In genomic region chr7:135403416-135403815, GRCm38 (mm10) we compare ENCODE assay signal across 10 mouse cellular contexts. TPM values are rescaled to one million over a fixed set of nuclear protein-coding genes. Genes with fewer than 3 reads are reported as not detected.
DNase-seq lines count a peak whose midpoint lies in the region; ATAC-seq and TF ChIP-seq lines count a peak whose summit lies in the region.
"Had no signal": no experiment of that assay in that cellular context is flagged by ENCODE, and none has a peak within 500 bp of the region (broad histone marks: within the 10 kb centered on the region; RNA-seq: fewer than 3 reads in every experiment).

No protein-coding gene starts in this region.

- no peak for TF ChIP-seq POLR2A in embryonic fibroblast, embryonic 13.5 days (IDR thresholded peaks at IDR 0.05; ENCODE audit: low read depth, low read length)

- peak; percentile 55 for DNase-seq in kidney, adult 18-20 months
- peak; percentile 74 to 78 for DNase-seq in adrenal gland, postnatal 36 days
- DNase-seq in hindbrain, postnatal 0 days (ENCODE audit: low spot score) = peak; percentile 94
- peak; percentile 77 to 78 for DNase-seq in left cerebral cortex, adult 2 months (ENCODE audit: extremely low spot score in 1 of 2, low spot score in 2 of 2)
- DNase-seq in midbrain, postnatal 0 days (ENCODE audit: low spot score) = peak; percentile 91
- peak; percentile 82 for DNase-seq in testis, postnatal 10 days (ENCODE audit: low spot score)

- no peak for ATAC-seq in kidney, embryonic 16.5 days (ENCODE audit: low FRiP score, low TSS enrichment)
- ATAC-seq in hindbrain, postnatal 0 days = peak; percentile 70; the same call in 1 of the 2 replicates
- no peak for ATAC-seq in midbrain, postnatal 0 days (ENCODE audit: low FRiP score)

- no peak overlapping the region for H3K27ac ChIP-seq in kidney, embryonic 16.5 days (ENCODE audit: low read length)
- no peak overlapping the region for H3K27ac ChIP-seq in embryonic fibroblast, embryonic 13.5 days (ENCODE audit: insufficient read depth, low read length)
- no peak overlapping the region for H3K27ac ChIP-seq in hindbrain, postnatal 0 days
- H3K27ac ChIP-seq in left cerebral cortex, adult 2 months = no peak overlapping the region
- H3K27ac ChIP-seq in midbrain, postnatal 0 days (ENCODE audit: low read depth, low read length) = no peak overlapping the region
- H3K27ac ChIP-seq: embryonic facial prominence, embryonic 12.5 days had no signal

- WGBS in kidney, embryonic 16.5 days = 12% methylated on average over 5 of the region's 5 CpGs
- 12% methylated on average over 5 of the region's 5 CpGs for WGBS in hindbrain, postnatal 0 days
- WGBS in midbrain, postnatal 0 days = 9% methylated on average over 5 of the region's 5 CpGs

- no peak overlapping the region for H3K4me3 ChIP-seq in kidney, embryonic 16.5 days (ENCODE audit: low read length)
- H3K4me3 ChIP-seq in embryonic fibroblast, embryonic 13.5 days (ENCODE audit: insufficient read depth, low read length) = no peak overlapping the region
- H3K4me3 ChIP-seq in hindbrain, postnatal 0 days (ENCODE audit: low read length) = no peak overlapping the region
- H3K4me3 ChIP-seq in left cerebral cortex, adult 2 months = no peak overlapping the region
- no peak overlapping the region for H3K4me3 ChIP-seq in midbrain, postnatal 0 days (ENCODE audit: low read depth, low read length)
- H3K4me3 ChIP-seq: embryonic facial prominence, embryonic 12.5 days; myocyte had no signal

- H3K36me3 ChIP-seq in kidney, embryonic 16.5 days (ENCODE audit: insufficient read depth, low read length) = no peaks in the 10 kb centered on the region
- H3K36me3 ChIP-seq in hindbrain, postnatal 0 days (ENCODE audit: insufficient read depth, low read length) = no peaks in the 10 kb centered on the region
- no peaks in the 10 kb centered on the region for H3K36me3 ChIP-seq in midbrain, postnatal 0 days (ENCODE audit: insufficient read depth, low read length)
- H3K36me3 ChIP-seq: embryonic facial prominence, embryonic 12.5 days had no signal

- H3K4me1 ChIP-seq in kidney, embryonic 16.5 days (ENCODE audit: insufficient read depth, low read length) = peaks cover 4% of the 10 kb centered on the region; the same call in 1 of the 2 replicates
- 0 out of 2 replicates have a peak, but pooled peaks cover 2% of the 10 kb centered on the region for H3K4me1 ChIP-seq in embryonic fibroblast, embryonic 13.5 days (ENCODE audit: control insufficient read depth, insufficient read depth, low read length)
- H3K4me1 ChIP-seq in hindbrain, postnatal 0 days (ENCODE audit: insufficient read depth, low read length) = no peaks in the 10 kb centered on the region
- H3K4me1 ChIP-seq in midbrain, postnatal 0 days (ENCODE audit: insufficient read depth, low read length) = no peaks in the 10 kb centered on the region
- H3K4me1 ChIP-seq: embryonic facial prominence, embryonic 12.5 days had no signal

- no peak overlapping the region for H3K4me2 ChIP-seq in kidney, embryonic 16.5 days (replicated peaks; ENCODE audit: low read depth, low read length)
- no peak overlapping the region for H3K4me2 ChIP-seq in hindbrain, postnatal 0 days (ENCODE audit: low read depth, low read length)
- H3K4me2 ChIP-seq in midbrain, postnatal 0 days (ENCODE audit: low read depth, low read length, poor library complexity, severe bottlenecking) = no peak overlapping the region
- H3K4me2 ChIP-seq: embryonic facial prominence, embryonic 12.5 days had no signal

- H3K9me3 ChIP-seq in kidney, embryonic 16.5 days (ENCODE audit: low read length) = no peaks in the 10 kb centered on the region
- no peaks in the 10 kb centered on the region for H3K9me3 ChIP-seq in hindbrain, postnatal 0 days (ENCODE audit: low read length)
- H3K9me3 ChIP-seq in midbrain, postnatal 0 days (ENCODE audit: low read length) = no peaks in the 10 kb centered on the region
- H3K9me3 ChIP-seq: embryonic facial prominence, embryonic 12.5 days had no signal

- peak; percentile 67; the same call in 1 of the 2 replicates for TF ChIP-seq CTCF in embryonic fibroblast, embryonic 13.5 days (IDR thresholded peaks at IDR 0.05; ENCODE audit: borderline replicate concordance, insufficient read depth, low read length)
- peak; percentile 94 for TF ChIP-seq CTCF in hindbrain, postnatal 0 days (IDR thresholded peaks at IDR 0.05; ENCODE audit: low read depth)
- peak; percentile 93 for TF ChIP-seq CTCF in left cerebral cortex, adult 2 months (IDR thresholded peaks at IDR 0.05)
- peak; percentile 92 for TF ChIP-seq CTCF in midbrain, postnatal 0 days (IDR thresholded peaks at IDR 0.05)

- no peak overlapping the region for H3K9ac ChIP-seq in kidney, embryonic 16.5 days (replicated peaks; ENCODE audit: low read length)
- no peak overlapping the region for H3K9ac ChIP-seq in hindbrain, postnatal 0 days (replicated peaks; ENCODE audit: low read length)
- no peak overlapping the region for H3K9ac ChIP-seq in midbrain, postnatal 0 days (replicated peaks; ENCODE audit: low read length, poor library complexity, severe bottlenecking)
- H3K9ac ChIP-seq: embryonic facial prominence, embryonic 12.5 days had no signal

- H3K27me3 ChIP-seq in kidney, embryonic 16.5 days (ENCODE audit: insufficient read depth, low read length) = peaks cover 16% of the 10 kb centered on the region; the same call in 1 of the 2 replicates
- H3K27me3 ChIP-seq in hindbrain, postnatal 0 days (ENCODE audit: insufficient read depth, low read length) = peaks cover 3% of the 10 kb centered on the region; the same call in 1 of the 2 replicates
- H3K27me3 ChIP-seq in midbrain, postnatal 0 days (ENCODE audit: insufficient read depth, low read length) = peaks cover 3% of the 10 kb centered on the region; the same call in 1 of the 2 replicates

- intact Hi-C loops in left cerebral cortex, adult 2 months (cut with DNase I) = loop anchor here (1.0 to 10.0 kb wide), 5 partner anchors 62 to 331 kb away; no protein-coding TSS in a partner anchor

RNA-seq across cellular contexts. Expression of gene Foxi2, which starts 6.7 kb away (rescaled TPM):
- not detected in 2 replicates for polyA plus RNA-seq in kidney, embryonic 16.5 days (2015; fragmentation: Nextera tagmentation; extraction: Ambion mirVana)
- not detected for total RNA-seq in adrenal gland, postnatal 36 days (2021)
- polyA plus RNA-seq in embryonic fibroblast, embryonic 13.5 days (2011; ENCODE audit: insufficient read length, low read depth, missing spikeins) = not detected in 2 replicates
- 0.21 TPM in 1 of 2 replicates, not detected in the other for total RNA-seq in hindbrain, postnatal 0 days (2014; rRNA removed)
- 0.06 TPM in 1 of 2 replicates, not detected in the other for polyA plus RNA-seq in hindbrain, postnatal 0 days (2015; fragmentation: Nextera tagmentation; extraction: Ambion mirVana)
- not detected for total RNA-seq in left cerebral cortex, adult 2 months (2021)
- not detected in 2 replicates for total RNA-seq in midbrain, postnatal 0 days (2014; rRNA removed)
- polyA plus RNA-seq in midbrain, postnatal 0 days (2015; fragmentation: Nextera tagmentation; extraction: Ambion mirVana) = 0.07 TPM in 1 of 2 replicates, not detected in the other
- polyA plus RNA-seq: myocyte had no signal
